Mouse (Mus musculus) heart, postnatal 0 days (tissue): Measurements from ENCODE around the gene Psma6. TPM values are rescaled to one million over a fixed set of nuclear protein-coding genes. Genes with fewer than 3 reads are reported as not detected.

Experiments used
- ATAC-seq: fragments of 200-750 bp; cut with Nextera tagmentation; 2 replicates; pipeline ENCODE4 v1.8.0; 2017; ENCODE audit warnings: low read depth, moderate number of reproducible peaks, moderate library complexity; ENCODE audit not compliant: insufficient read depth
- DNase-seq: peaks from one replicate; pipeline ENCODE4 v3.0.0-alpha.2; 2016; ENCODE audit warnings: low spot score
- H3K27ac ChIP-seq: fragments of 300-500 bp; sonication (generic); 2 replicates; pipeline ENCODE4 v1.5.1; 2014; ENCODE audit warnings: low read depth, mild to moderate bottlenecking
- H3K27me3 ChIP-seq: fragments of 300-500 bp; sonication (generic); 2 replicates; pipeline ENCODE4 v1.6.1; 2014; ENCODE audit warnings: low read length, mixed read lengths; ENCODE audit not compliant: control insufficient read depth, insufficient read depth
- H3K36me3 ChIP-seq: fragments of 300-500 bp; sonication (generic); replicated peaks from 2 replicates; pipeline ENCODE4 v1.6.1; 2014; ENCODE audit warnings: low read length, mixed read lengths; ENCODE audit not compliant: control insufficient read depth, insufficient read depth
- H3K4me1 ChIP-seq: fragments of 300-500 bp; sonication (generic); 2 replicates; pipeline ENCODE4 v1.6.1; 2014; ENCODE audit warnings: antibody characterized with exemption; ENCODE audit not compliant: control insufficient read depth, insufficient read depth
- H3K4me2 ChIP-seq: fragments of 300-500 bp; sonication (generic); 2 replicates; pipeline ENCODE4 v1.6.1; 2014; ENCODE audit warnings: low read depth, mild to moderate bottlenecking, low read length, moderate library complexity
- H3K4me3 ChIP-seq: fragments of 300-500 bp; sonication (generic); 2 replicates; pipeline ENCODE4 v1.5.1; 2014; ENCODE audit warnings: low read depth, low read length
- H3K9ac ChIP-seq: fragments of 300-500 bp; sonication (generic); replicated peaks from 2 replicates; pipeline ENCODE4 v1.6.1; 2014; ENCODE audit warnings: low read depth, low read length, mixed read lengths
- H3K9me3 ChIP-seq: fragments of 300-500 bp; sonication (generic); replicated peaks from 2 replicates; pipeline ENCODE4 v1.6.1; 2016; ENCODE audit warnings: low read length; ENCODE audit not compliant: control insufficient read depth
- CTCF ChIP-seq: IDR thresholded peaks from 2 replicates; pipeline ENCODE4 v1.5.1; 2016; ENCODE audit warnings: antibody characterized with exemption, control low read depth, low read depth
- EP300 ChIP-seq: IDR thresholded peaks from 2 replicates; pipeline ENCODE4 v1.6.1; 2016; ENCODE audit warnings: antibody characterized with exemption, low read depth
- WGBS: fragments of 180-500 bp; shearing (Covaris S2); extraction: QIAGEN DNeasy Blood & Tissue Kit; methylation state at CpG from one replicate; pipeline ENCODE4 v1.1.7; 2014; 5-methylcytosine and 5-hydroxymethylcytosine counted together
- polyA plus RNA-seq: library from polyadenylated mRNA; unstranded; fragments of >200 nt; fragmentation: Nextera tagmentation; extraction: Ambion mirVana; gene quantifications from 2 replicates; pipeline ENCODE4 v1.2.1, GENCODE M21; 2015
- total RNA-seq: library from RNA; depleted of rRNA; stranded (reverse); fragments of >200 nt; gene quantifications from 2 replicates; pipeline ENCODE4 v1.2.3, GENCODE M21; 2014; ENCODE audit warnings: low replicate concordance

The Psma6 gene
- total and polyA plus RNA-seq, 2 experiments from 2014 or later: 75.8 to 383 TPM

DNA sequence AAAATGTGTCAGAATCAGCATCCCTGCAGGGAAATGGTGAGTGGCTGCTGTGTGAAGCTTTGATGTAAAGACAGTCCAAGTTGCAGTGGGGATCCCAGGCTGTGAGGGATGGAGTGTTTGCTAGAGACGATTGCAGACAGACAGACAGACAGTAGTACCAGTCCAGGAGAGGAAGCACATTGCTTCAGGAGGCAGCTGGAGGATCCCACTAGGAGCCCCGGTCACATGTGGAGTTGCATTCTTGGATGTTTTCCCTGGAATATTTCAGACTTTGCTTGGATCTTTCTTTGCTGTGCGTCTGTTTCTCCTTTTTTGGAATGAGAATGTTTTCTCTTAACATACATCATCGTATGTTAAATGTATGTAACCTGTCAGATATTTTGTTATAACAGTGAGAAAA lies 69.9 kb downstream of the Psma6 start:
- ATAC-seq: no peak

DNA sequence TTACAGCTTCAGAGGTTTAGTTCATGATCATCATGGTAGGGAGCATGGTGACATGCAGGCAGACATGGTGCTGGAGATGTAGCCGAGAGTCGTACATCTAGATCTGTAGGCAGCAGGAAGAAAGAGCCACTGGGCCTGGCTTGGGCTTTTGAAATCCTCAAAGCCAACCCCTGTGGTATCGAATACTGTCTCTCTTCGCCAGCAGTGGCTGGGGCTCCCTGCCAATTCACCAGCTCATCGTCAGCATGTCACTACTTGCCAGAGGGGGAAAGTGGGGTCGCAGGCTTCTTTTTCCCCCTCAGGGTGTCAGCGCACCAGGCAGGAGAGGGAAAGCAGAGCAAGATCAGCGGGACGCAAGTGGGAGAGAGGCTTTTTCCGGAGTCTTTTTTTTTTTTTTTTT lies 71.2 kb downstream of the Psma6 start:
- DNase-seq (no peak), ATAC-seq (no peak)
- Histone ChIP-seq H3K9me3 (no peaks in the 10 kb centered on the region), H3K27me3 (no peaks in the 10 kb centered on the region), H3K9ac (no peak overlapping the region), H3K4me3 (no peak overlapping the region), H3K27ac (no peak overlapping the region), H3K36me3 (no peaks in the 10 kb centered on the region), H3K4me1 (peaks cover 9% of the 10 kb centered on the region), H3K4me2 (no peak overlapping the region)
- TF ChIP-seq CTCF (no peak), EP300 (no peak)
- 77% methylated on average over 9 of the region's 10 CpGs for WGBS

More for the DNA sequence above, 69.9 kb downstream of the Psma6 start:
- DNase-seq: no peak
- no peak overlapping the region for H3K9ac ChIP-seq
- no peaks in the 10 kb centered on the region for H3K27me3 ChIP-seq
- 61% methylated on average over 4 of the region's 4 CpGs for WGBS
- no peaks in the 10 kb centered on the region for H3K36me3 ChIP-seq
- no peak overlapping the region for H3K4me2 ChIP-seq
- no peak overlapping the region for H3K4me3 ChIP-seq
- no peak overlapping the region; the same call in 1 of the 2 replicates for H3K27ac ChIP-seq
- H3K9me3 ChIP-seq: no peaks in the 10 kb centered on the region
- no peak for TF ChIP-seq EP300
- no peak for TF ChIP-seq CTCF
- peaks cover 12% of the 10 kb centered on the region for H3K4me1 ChIP-seq

- H3K9ac ChIP-seq: no peak overlapping the region
- no peak overlapping the region for H3K4me2 ChIP-seq
- WGBS: 60% methylated on average over 3 of the region's 3 CpGs
- no peak overlapping the region for H3K27ac ChIP-seq
- TF ChIP-seq CTCF (no peak), EP300 (no peak)
- peaks cover 11% of the 10 kb centered on the region for H3K4me1 ChIP-seq
- no peak for DNase-seq
- no peaks in the 10 kb centered on the region for H3K27me3 ChIP-seq
- no peak for ATAC-seq
- H3K4me3 ChIP-seq: no peak overlapping the region
- H3K36me3 ChIP-seq: no peaks in the 10 kb centered on the region
- no peaks in the 10 kb centered on the region for H3K9me3 ChIP-seq
Observed at GRCm38 (mm10) chr12:55456136-55456535, 72.1 kb downstream of the Psma6 start.

- Histone ChIP-seq H3K27me3 (no peaks in the 10 kb centered on the region), H3K4me3 (no peak overlapping the region), H3K9ac (no peak overlapping the region), H3K27ac (no peak overlapping the region), H3K9me3 (no peaks in the 10 kb centered on the region), H3K4me2 (no peak overlapping the region), H3K4me1 (peaks cover 18% of the 10 kb centered on the region), H3K36me3 (no peaks in the 10 kb centered on the region)
- TF ChIP-seq CTCF: no peak
- TF ChIP-seq EP300: no peak
- no peak for DNase-seq
- 85% methylated on average over 5 of the region's 5 CpGs for WGBS
- ATAC-seq: no peak
Observed at GRCm38 (mm10) chr12:55456893-55457292, 72.9 kb downstream of the Psma6 start.

DNA sequence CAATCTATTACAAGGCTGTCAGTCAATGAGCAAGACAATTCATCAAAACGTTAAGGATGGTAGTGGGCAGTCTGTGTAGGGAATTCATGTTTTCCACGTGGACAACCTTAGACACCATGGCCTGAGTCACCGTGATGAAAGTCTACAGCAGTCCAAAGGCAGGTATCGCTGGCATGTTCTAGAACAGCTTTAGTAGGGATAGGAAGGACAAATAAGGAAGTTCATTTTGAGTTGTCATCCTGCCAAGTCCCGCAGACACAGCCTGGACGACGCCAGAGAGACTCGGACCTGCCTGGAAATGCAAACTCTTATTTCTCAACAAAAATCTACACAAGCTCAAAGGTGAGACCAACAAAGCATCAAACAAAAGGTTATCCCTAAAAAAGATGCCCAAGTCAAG lies 75.7 kb downstream of the Psma6 start:
- Histone ChIP-seq H3K27me3 (no peaks in the 10 kb centered on the region), H3K4me1 (peaks cover 28% of the 10 kb centered on the region), H3K4me3 (no peak overlapping the region), H3K9me3 (no peaks in the 10 kb centered on the region), H3K4me2 (no peak overlapping the region), H3K27ac (no peak overlapping the region), H3K9ac (no peak overlapping the region), H3K36me3 (no peaks in the 10 kb centered on the region)
- WGBS: 38% methylated on average over 8 of the region's 8 CpGs
- no peak for DNase-seq
- ATAC-seq: no peak
- TF ChIP-seq EP300 (no peak), CTCF (no peak)

DNA sequence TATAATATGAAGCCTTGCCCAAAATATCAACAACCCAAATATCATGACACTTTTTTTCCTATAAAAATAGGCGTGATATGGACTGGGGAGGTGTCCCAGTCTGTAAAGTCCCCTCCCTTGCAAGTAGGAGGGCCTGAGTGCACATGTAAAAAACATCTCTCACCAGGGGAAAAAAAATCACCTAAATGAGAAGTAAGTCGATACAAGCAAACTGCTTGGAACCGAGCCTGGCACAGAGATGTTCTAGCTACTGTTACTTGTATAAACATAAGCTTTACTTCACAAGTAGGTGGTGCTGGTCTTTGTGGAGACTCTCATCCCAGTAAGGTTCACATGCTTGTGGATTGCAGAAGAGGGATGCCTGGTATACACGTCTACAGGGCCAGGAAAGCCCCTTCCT lies 76.9 kb downstream of the Psma6 start:
- 58% methylated on average over 4 of the region's 4 CpGs for WGBS
- peak overlapping the region; percentile 47; the same call in 1 of the 2 replicates for H3K27ac ChIP-seq
- no peak for ATAC-seq

More for the DNA sequence above, 76.9 kb downstream of the Psma6 start:
- no peak overlapping the region for H3K4me2 ChIP-seq
- peaks cover 36% of the 10 kb centered on the region for H3K4me1 ChIP-seq
- H3K4me3 ChIP-seq: no peak overlapping the region
- H3K36me3 ChIP-seq: no peaks in the 10 kb centered on the region
- TF ChIP-seq EP300 (no peak), CTCF (no peak)
- H3K27me3 ChIP-seq: no peaks in the 10 kb centered on the region
- DNase-seq: no peak
- H3K9me3 ChIP-seq: no peaks in the 10 kb centered on the region
- H3K9ac ChIP-seq: no peak overlapping the region
